ENCODE assay signal across 8 mouse cellular contexts in genomic region chr4:155668689-155669597, GRCm38 (mm10). TPM values are rescaled to one million over a fixed set of nuclear protein-coding genes. Genes with fewer than 3 reads are reported as not detected.
DNase-seq lines count a peak whose midpoint lies in the region; ATAC-seq lines count a peak whose summit lies in the region.

Mib2 (minus strand) TSS chr4:155669198.

- peak within 1 kb of the TSS; percentile 76 for H3K4me3 ChIP-seq in brown adipose tissue, adult 24 weeks (ENCODE audit: insufficient read depth, low read depth, low read length)
- peak within 1 kb of the TSS; percentile 71 for H3K4me3 ChIP-seq in heart, embryonic 13.5 days
- peak within 1 kb of the TSS; percentile 87 for H3K4me3 ChIP-seq in liver, embryonic 12.5 days
- peak within 1 kb of the TSS; percentile 76 for H3K4me3 ChIP-seq in stomach, embryonic 15.5 days (replicated peaks)

- peak; percentile 98 for ATAC-seq in heart, embryonic 13.5 days (ENCODE audit: extremely low read depth, insufficient number of reproducible peaks, low FRiP score, low TSS enrichment)
- peak; percentile 99 for ATAC-seq in liver, embryonic 12.5 days
- peak; percentile 98 for ATAC-seq in stomach, embryonic 15.5 days (ENCODE audit: insufficient read depth, low FRiP score, low read depth)

- peak within 1 kb of the TSS; percentile 86 for H3K9ac ChIP-seq in heart, embryonic 13.5 days
- peak within 1 kb of the TSS; percentile 81 for H3K9ac ChIP-seq in liver, embryonic 12.5 days
- peak within 1 kb of the TSS; percentile 82 for H3K9ac ChIP-seq in stomach, embryonic 15.5 days

- no peaks in the 10 kb centered on the region for H3K9me3 ChIP-seq in heart, embryonic 13.5 days
- no peaks in the 10 kb centered on the region for H3K9me3 ChIP-seq in liver, embryonic 12.5 days (replicated peaks)
- H3K9me3 ChIP-seq in stomach, embryonic 15.5 days: no peaks in the 10 kb centered on the region

- peaks cover 3% of the 10 kb centered on the region; the same call in 1 of the 2 replicates for H3K4me1 ChIP-seq in brown adipose tissue, adult 24 weeks (ENCODE audit: control insufficient read depth, insufficient read depth, insufficient read length, low read length)
- peaks cover 12% of the 10 kb centered on the region for H3K4me1 ChIP-seq in heart, embryonic 13.5 days
- peaks cover 17% of the 10 kb centered on the region for H3K4me1 ChIP-seq in liver, embryonic 12.5 days
- H3K4me1 ChIP-seq in stomach, embryonic 15.5 days: peaks cover 5% of the 10 kb centered on the region

- H3K27me3 ChIP-seq in heart, embryonic 13.5 days (replicated peaks): no peaks in the 10 kb centered on the region
- H3K27me3 ChIP-seq in liver, embryonic 12.5 days (replicated peaks): peaks cover 2% of the 10 kb centered on the region; the same call in 1 of the 2 replicates
- no peaks in the 10 kb centered on the region for H3K27me3 ChIP-seq in stomach, embryonic 15.5 days (replicated peaks)

- peaks cover 15% of the 10 kb centered on the region; the same call in 1 of the 2 replicates for H3K36me3 ChIP-seq in heart, embryonic 13.5 days
- no peaks in the 10 kb centered on the region for H3K36me3 ChIP-seq in liver, embryonic 12.5 days
- no peaks in the 10 kb centered on the region for H3K36me3 ChIP-seq in stomach, embryonic 15.5 days

- DNase-seq in CD4-positive, CD25-positive, alpha-beta regulatory T cell, adult 2 months (ENCODE audit: low read depth, low spot score): peak; percentile 98
- peak; percentile 47 for DNase-seq in fat pad, adult 2 months (ENCODE audit: extremely low read depth, low read depth, low spot score)
- DNase-seq in kidney, postnatal 10 days: peak; percentile 98
- peak; percentile 97 to 98 for DNase-seq in natural killer cell, adult 2 months (ENCODE audit: low spot score in 2 of 2)

- peak within 1 kb of the TSS; percentile 87 for H3K27ac ChIP-seq in brown adipose tissue, adult 24 weeks (replicated peaks; ENCODE audit: low read depth, low read length)
- H3K27ac ChIP-seq in heart, embryonic 13.5 days (replicated peaks): peak within 1 kb of the TSS; percentile 46
- peak within 1 kb of the TSS; percentile 56 for H3K27ac ChIP-seq in liver, embryonic 12.5 days
- H3K27ac ChIP-seq in stomach, embryonic 15.5 days: peak within 1 kb of the TSS; percentile 69

- H3K4me2 ChIP-seq in heart, embryonic 13.5 days: peak within 1 kb of the TSS; percentile 83
- peak within 1 kb of the TSS; percentile 90 for H3K4me2 ChIP-seq in liver, embryonic 12.5 days
- H3K4me2 ChIP-seq in stomach, embryonic 15.5 days: peak within 1 kb of the TSS; percentile 86

- under 1% methylated on average over 73 of the region's 73 CpGs for WGBS in heart, embryonic 13.5 days
- WGBS in liver, embryonic 12.5 days (ENCODE audit: insufficient replicate concordance): under 1% methylated on average over 73 of the region's 73 CpGs
- WGBS in stomach, embryonic 15.5 days: under 1% methylated on average over 73 of the region's 73 CpGs

RNA-seq across cellular contexts. Expression of gene Mib2, which starts in this region (rescaled TPM):
- 9.7 and 29.1 TPM in 2 replicates for polyA plus RNA-seq in brown adipose tissue, adult 24 weeks (2012; ENCODE audit: insufficient read depth, insufficient read length, missing spikeins)
- polyA plus RNA-seq in heart, embryonic 13.5 days (2015; fragmentation: Nextera tagmentation; extraction: Ambion mirVana): 16.5 and 16.9 TPM in 2 replicates
- 7.2 and 7.4 TPM in 2 replicates for polyA plus RNA-seq in liver, embryonic 12.5 days (2016; fragmentation: Nextera tagmentation; extraction: Ambion mirVana)
- polyA plus RNA-seq in stomach, embryonic 15.5 days (2015; fragmentation: Nextera tagmentation; extraction: Ambion mirVana): 23.3 and 24.1 TPM in 2 replicates

Comparison
In these comparisons a context has a peak if more than half of its experiments do, and no peak if none do; other contexts are left out.
1. Peak in every context shown above with its lines: DNase-seq, ATAC-seq, H3K4me3 ChIP-seq and H3K27ac ChIP-seq.
2. DNase-seq: peak in every context shown above with its lines; median percentile 98 in CD4-positive, CD25-positive, alpha-beta regulatory T cell, adult 2 months; 98 in kidney, postnatal 10 days; 98 in natural killer cell, adult 2 months; 47 in fat pad, adult 2 months.